Mouse (Mus musculus): ENCODE measurements around the gene Pak1. TPM values are rescaled to one million over a fixed set of nuclear protein-coding genes. Genes with fewer than 3 reads are reported as not detected.

Gene Pak1
- total and polyA plus RNA-seq, 2 experiments from 2014 or later: 0.79 to 1.2 TPM

- no peaks in the 10 kb centered on the region for H3K9me3 ChIP-seq (replicated peaks; ENCODE audit: control insufficient read depth, low read length)
- no peak overlapping the region for H3K4me3 ChIP-seq (ENCODE audit: low read depth, low read length)
- no peak overlapping the region for H3K27ac ChIP-seq (ENCODE audit: low read depth)
- no peak for ATAC-seq (ENCODE audit: insufficient read depth, low read depth)
- no peak overlapping the region for H3K4me2 ChIP-seq (ENCODE audit: low read depth, low read length)
- no peaks in the 10 kb centered on the region for H3K36me3 ChIP-seq (replicated peaks; ENCODE audit: control insufficient read depth, insufficient read depth, low read length)
- no peaks in the 10 kb centered on the region for H3K4me1 ChIP-seq (ENCODE audit: control insufficient read depth, insufficient read depth)
- H3K27me3 ChIP-seq (ENCODE audit: control insufficient read depth, insufficient read depth, low read length): no peaks in the 10 kb centered on the region
- TF ChIP-seq EP300 (IDR thresholded peaks at IDR 0.05; ENCODE audit: low read depth): no peak
- no peak for TF ChIP-seq CTCF (IDR thresholded peaks at IDR 0.05; ENCODE audit: low read depth)
- no peak for DNase-seq (ENCODE audit: low spot score)
- WGBS: 79% methylated on average over 4 of the region's 4 CpGs
- H3K9ac ChIP-seq (replicated peaks; ENCODE audit: low read depth, low read length): no peak overlapping the region
Measured at GRCm38 (mm10) chr7:97769020-97769419, 19.3 kb upstream of the Pak1 start.

GRCm38 (mm10) chr7:97770841-97771620 lies 17.3 kb upstream of the Pak1 start:
- no peaks in the 10 kb centered on the region for H3K27me3 ChIP-seq (ENCODE audit: control insufficient read depth, insufficient read depth, low read length)
- no peak overlapping the region for H3K4me3 ChIP-seq (ENCODE audit: low read depth, low read length)
- WGBS: 68% methylated on average over 6 of the region's 6 CpGs
- DNase-seq (ENCODE audit: low spot score) (no peak), ATAC-seq (ENCODE audit: insufficient read depth, low read depth) (no peak)
- no peak overlapping the region for H3K9ac ChIP-seq (replicated peaks; ENCODE audit: low read depth, low read length)
- no peaks in the 10 kb centered on the region for H3K4me1 ChIP-seq (ENCODE audit: control insufficient read depth, insufficient read depth)
- H3K36me3 ChIP-seq (replicated peaks; ENCODE audit: control insufficient read depth, insufficient read depth, low read length): no peaks in the 10 kb centered on the region
- TF ChIP-seq EP300 (IDR thresholded peaks at IDR 0.05; ENCODE audit: low read depth): no peak
- no peak for TF ChIP-seq CTCF (IDR thresholded peaks at IDR 0.05; ENCODE audit: low read depth)
- H3K9me3 ChIP-seq (replicated peaks; ENCODE audit: control insufficient read depth, low read length): no peaks in the 10 kb centered on the region
- H3K27ac ChIP-seq (ENCODE audit: low read depth): no peak overlapping the region
- H3K4me2 ChIP-seq (ENCODE audit: low read depth, low read length): no peak overlapping the region

GRCm38 (mm10) chr7:97775380-97775779 lies 13.0 kb upstream of the Pak1 start:
- H3K4me3 ChIP-seq (ENCODE audit: low read depth, low read length): no peak overlapping the region
- no peak overlapping the region for H3K4me2 ChIP-seq (ENCODE audit: low read depth, low read length)
- no peaks in the 10 kb centered on the region for H3K4me1 ChIP-seq (ENCODE audit: control insufficient read depth, insufficient read depth)
- no peak overlapping the region for H3K9ac ChIP-seq (replicated peaks; ENCODE audit: low read depth, low read length)
- H3K27me3 ChIP-seq (ENCODE audit: control insufficient read depth, insufficient read depth, low read length): no peaks in the 10 kb centered on the region
- 36% methylated on average over 3 of the region's 3 CpGs for WGBS
- TF ChIP-seq CTCF (IDR thresholded peaks at IDR 0.05; ENCODE audit: low read depth) (no peak), EP300 (IDR thresholded peaks at IDR 0.05; ENCODE audit: low read depth) (no peak)
- no peaks in the 10 kb centered on the region for H3K36me3 ChIP-seq (replicated peaks; ENCODE audit: control insufficient read depth, insufficient read depth, low read length)
- H3K27ac ChIP-seq (ENCODE audit: low read depth): no peak overlapping the region
- peaks cover 8% of the 10 kb centered on the region; the same call in 1 of the 2 replicates for H3K9me3 ChIP-seq (replicated peaks; ENCODE audit: control insufficient read depth, low read length)
- ATAC-seq (ENCODE audit: insufficient read depth, low read depth): no peak
- peak; percentile 17 for DNase-seq (ENCODE audit: low spot score)

GRCm38 (mm10) chr7:97775923-97776322 lies 12.4 kb upstream of the Pak1 start:
- Histone ChIP-seq H3K27ac (ENCODE audit: low read depth) (no peak overlapping the region), H3K27me3 (ENCODE audit: control insufficient read depth, insufficient read depth, low read length) (no peaks in the 10 kb centered on the region), H3K4me1 (ENCODE audit: control insufficient read depth, insufficient read depth) (no peaks in the 10 kb centered on the region), H3K4me3 (ENCODE audit: low read depth, low read length) (no peak overlapping the region), H3K36me3 (replicated peaks; ENCODE audit: control insufficient read depth, insufficient read depth, low read length) (no peaks in the 10 kb centered on the region), H3K9ac (replicated peaks; ENCODE audit: low read depth, low read length) (no peak overlapping the region), H3K4me2 (ENCODE audit: low read depth, low read length) (no peak overlapping the region), H3K9me3 (replicated peaks; ENCODE audit: control insufficient read depth, low read length) (peaks cover 8% of the 10 kb centered on the region; the same call in 1 of the 2 replicates)
- ATAC-seq (ENCODE audit: insufficient read depth, low read depth) (no peak), DNase-seq (ENCODE audit: low spot score) (no peak)
- TF ChIP-seq CTCF (IDR thresholded peaks at IDR 0.05; ENCODE audit: low read depth) (no peak), EP300 (IDR thresholded peaks at IDR 0.05; ENCODE audit: low read depth) (no peak)
- WGBS: 42% methylated on average over 2 of the region's 2 CpGs

- Histone ChIP-seq H3K36me3 (replicated peaks; ENCODE audit: control insufficient read depth, insufficient read depth, low read length) (no peaks in the 10 kb centered on the region), H3K27me3 (ENCODE audit: control insufficient read depth, insufficient read depth, low read length) (no peaks in the 10 kb centered on the region), H3K4me3 (ENCODE audit: low read depth, low read length) (no peak overlapping the region), H3K4me2 (ENCODE audit: low read depth, low read length) (no peak overlapping the region), H3K9me3 (replicated peaks; ENCODE audit: control insufficient read depth, low read length) (peaks cover 8% of the 10 kb centered on the region; the same call in 1 of the 2 replicates), H3K4me1 (ENCODE audit: control insufficient read depth, insufficient read depth) (no peaks in the 10 kb centered on the region), H3K27ac (ENCODE audit: low read depth) (no peak overlapping the region), H3K9ac (replicated peaks; ENCODE audit: low read depth, low read length) (no peak overlapping the region)
- DNase-seq (ENCODE audit: low spot score) (no peak), ATAC-seq (ENCODE audit: insufficient read depth, low read depth) (no peak)
- TF ChIP-seq EP300 (IDR thresholded peaks at IDR 0.05; ENCODE audit: low read depth) (no peak), CTCF (IDR thresholded peaks at IDR 0.05; ENCODE audit: low read depth) (no peak)
- 83% methylated on average over 4 of the region's 4 CpGs for WGBS
Measured at GRCm38 (mm10) chr7:97777191-97777590, 11.2 kb upstream of the Pak1 start.
